Mouse (Mus musculus) retina, postnatal 7 days (tissue): ENCODE results near the gene Tnrc6b.

Experiments used
- DNase-seq: peaks from one replicate; pipeline ENCODE4 v3.0.0-alpha.2; 2012; ENCODE audit warnings: low read depth, low spot score

Tnrc6b gene

DNA sequence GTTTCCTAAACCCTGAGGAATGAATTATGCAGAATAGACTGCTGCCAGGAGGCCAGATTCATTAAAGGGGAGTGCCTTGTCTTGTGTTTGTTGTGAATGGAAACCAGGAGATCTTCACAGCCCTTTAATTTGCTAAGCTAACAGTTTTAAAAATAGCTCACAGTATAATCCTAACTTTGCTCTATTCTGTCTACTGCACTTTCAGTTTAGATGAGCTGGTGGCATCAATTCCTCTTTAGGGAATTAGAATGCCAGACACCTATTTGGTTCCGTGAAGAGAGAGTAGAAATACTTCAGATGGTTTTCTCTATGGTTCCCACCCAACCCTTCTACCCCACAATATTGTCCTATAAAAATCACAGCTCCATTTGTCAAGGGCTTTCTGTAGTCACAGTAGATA is 74.6 kb downstream of the Tnrc6b start:
- DNase-seq: no peak

DNA sequence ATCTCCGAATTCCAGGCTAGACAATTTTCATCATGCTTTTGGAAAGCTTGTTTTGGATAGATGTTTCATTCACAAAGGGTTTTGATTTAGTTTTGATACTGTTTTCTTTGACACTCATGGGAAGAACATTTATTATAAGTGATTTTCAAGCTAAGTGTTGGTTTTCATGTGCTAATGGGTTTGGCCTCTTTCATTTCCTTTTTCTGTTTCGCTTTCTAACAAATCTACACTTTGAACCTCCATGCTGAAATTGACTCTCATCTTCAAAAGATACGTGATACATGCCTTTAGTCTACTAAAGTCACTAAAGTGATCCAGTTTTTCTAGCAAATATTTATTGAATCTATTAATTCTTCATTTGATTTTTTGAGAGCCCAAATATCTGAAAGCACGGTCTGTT is 76.6 kb downstream of the Tnrc6b start:
- no peak for DNase-seq

DNA sequence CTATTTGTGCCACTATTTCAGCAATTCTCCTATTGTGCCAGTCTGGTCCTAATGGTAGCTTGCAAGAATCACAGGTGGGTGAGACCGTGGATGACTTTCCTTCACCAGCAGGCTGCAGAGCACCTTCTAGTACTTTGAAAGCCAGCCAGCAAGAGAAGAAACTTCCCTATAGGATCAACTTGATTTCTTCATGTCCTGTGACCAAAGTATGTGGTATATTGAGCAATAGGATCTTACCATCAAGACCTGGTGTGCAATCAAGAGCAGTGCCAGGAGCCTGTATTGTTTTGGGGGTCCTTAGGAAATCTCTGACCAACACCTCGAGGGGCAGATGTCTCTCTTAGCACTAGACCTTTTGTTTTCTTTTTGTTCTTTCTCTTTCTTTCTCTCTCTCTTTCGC is 81.4 kb downstream of the Tnrc6b start:
- DNase-seq: no peak

DNA sequence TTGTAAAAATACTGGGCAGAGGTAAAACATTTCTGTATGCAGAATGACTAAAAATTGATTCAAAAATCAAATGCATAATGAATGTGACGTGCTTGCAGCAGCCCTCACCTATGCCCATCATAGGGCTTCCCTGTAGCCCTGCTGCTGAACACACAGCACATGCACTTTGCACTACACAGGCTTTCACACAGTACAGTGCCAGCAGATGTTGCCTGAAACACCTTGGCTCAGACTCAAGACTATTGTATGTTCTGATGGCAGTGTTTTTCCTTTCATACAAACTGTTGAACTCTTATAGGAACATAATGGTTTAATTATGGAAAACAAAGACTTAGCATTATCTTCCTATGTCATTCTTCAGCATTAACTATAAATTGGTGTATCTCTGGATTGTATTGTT is 84.0 kb downstream of the Tnrc6b start:
- DNase-seq: no peak

DNA sequence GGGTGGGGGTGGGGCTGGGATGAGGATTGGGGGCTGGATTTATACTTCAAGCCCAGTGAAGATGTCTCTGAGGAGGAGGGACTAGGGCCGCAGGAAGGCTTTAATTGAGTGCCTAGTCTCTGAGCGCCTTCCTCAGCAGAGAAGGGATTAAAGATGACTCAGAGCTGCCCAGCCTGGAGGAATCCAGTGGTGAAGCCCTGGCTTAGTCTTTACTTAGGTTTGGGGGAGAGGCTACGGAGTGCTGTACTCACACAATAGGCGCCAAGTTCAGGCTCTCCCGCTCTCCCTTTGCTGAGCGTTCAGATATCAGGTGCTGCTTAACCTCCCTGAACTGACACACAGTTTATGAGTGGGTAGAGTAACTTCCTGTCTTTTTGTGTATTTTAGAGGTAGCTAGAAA is 86.6 kb downstream of the Tnrc6b start:
- no peak for DNase-seq

DNA sequence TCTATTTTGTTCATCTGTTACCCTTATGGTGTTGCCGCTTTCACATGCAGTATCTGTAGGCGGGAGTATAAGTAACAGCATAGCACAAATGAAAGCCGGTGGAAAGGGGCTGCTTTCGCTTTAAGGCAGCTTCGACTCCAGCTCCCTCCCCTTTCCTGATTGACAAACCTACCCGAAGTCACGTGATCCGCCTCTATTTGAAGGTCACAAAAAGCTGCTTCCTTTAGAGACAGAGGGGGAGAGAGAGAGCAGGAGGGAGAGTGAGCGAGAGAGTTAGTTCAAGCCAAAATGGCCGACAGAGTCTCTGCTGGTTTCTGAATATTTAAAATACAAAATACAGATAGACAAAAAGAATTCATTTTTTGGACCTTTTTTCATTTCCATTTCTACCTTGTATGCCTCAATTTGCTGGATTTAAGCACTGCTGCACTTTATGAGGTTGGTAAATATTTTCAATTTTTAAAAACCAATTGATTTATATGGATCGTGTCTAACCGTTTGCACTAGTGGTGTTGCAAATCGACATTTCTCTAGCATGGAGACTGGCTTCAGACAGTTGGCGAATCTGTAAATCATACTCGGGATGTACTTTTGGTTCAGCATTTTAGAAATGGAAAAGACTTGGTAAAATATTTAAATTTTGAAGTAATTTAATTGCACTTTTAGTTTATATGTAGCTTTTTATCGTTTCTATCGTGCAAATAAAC is 87.4 kb downstream of the Tnrc6b start:
- DNase-seq: peak; percentile 87

DNA sequence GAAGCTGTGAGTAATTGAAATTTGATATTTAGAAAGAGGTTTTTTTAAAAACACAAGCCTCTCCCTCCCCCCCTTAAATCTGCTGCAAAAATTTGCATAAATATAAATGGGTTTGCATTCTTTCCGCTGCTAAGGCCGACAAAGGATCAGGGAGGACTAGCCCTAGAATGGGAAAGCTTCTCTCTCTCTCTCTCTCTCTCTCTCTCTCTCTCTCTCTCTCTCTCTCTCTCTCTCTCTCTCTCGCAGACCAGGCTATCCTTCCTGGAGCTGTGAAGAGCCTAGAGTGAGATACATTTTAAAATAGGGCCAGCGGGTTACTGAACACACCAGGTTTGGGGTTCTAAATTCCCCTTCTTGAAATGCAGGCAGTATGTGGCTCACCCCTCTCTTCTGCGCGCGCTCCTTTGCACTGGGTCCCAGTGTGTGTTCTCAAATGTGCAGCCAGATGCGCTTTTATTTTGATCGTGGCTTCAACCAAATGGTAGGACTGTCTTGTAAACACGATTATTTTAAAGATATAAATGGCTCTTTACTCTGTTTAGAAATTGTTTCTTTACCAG is 88.0 kb downstream of the Tnrc6b start:
- no peak for DNase-seq

DNA sequence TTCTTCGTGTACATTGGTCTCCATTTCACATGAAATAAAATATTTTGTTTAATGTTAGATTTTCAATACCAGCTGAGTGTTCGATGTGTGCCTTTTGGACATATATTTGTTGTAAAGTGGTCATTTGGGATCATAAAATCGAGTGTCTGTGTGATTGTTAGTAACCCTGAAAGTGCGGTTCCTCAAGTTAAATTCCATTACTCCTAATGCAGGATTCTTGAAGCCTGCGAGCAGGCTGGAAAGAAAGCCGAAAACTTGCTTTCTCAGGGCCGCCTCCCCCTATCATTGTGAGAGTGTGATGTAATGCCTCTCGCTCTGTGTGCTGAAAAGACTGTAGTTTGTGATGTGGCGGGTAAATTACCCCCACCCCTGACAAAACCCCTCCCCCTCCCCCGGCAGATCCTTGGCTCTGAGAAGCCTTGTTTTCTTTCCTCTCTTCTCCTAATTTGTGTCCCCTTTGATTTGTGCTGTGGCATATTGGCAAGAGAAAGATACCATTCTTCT is 88.6 kb downstream of the Tnrc6b start:
- no peak for DNase-seq

DNA sequence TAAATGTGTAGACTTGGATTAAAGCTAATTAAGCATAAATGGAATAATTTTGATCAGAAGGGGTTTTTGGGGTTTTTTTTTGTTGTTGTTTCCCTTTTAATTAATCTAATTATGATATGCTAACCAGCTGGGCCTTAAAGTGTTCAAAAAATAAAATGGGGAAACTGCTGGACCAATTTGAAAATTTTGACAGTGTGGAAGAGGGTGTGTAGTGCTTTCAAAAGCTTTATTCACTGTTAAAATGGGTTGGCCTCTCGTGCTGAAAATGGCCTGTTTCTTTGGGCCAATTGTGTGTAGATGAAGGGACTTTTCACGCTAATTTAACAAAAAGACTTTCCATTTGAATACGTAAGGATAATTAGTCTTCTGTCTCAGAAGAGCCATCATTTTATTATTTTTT is 89.1 kb downstream of the Tnrc6b start:
- no peak for DNase-seq

DNA sequence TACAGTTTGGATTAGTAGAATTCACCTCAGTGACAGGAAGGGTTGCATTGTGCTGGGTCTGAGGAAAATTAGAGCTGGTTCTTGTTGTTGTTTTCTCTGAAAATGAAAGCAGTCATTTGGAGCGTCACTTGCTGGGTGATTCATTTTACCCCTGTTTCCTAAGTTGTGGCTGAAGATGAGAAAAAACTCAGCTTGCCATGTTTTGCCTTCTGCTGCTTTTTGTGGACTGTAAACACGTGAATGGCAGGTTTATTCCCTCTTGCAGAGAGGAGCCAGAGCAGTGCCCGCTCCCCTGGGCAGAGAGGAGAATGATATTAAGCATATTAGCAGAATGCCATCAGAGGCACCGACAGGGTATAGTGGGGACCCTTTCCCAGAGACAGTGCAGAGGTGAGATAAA is 89.7 kb downstream of the Tnrc6b start:
- DNase-seq: no peak

DNA sequence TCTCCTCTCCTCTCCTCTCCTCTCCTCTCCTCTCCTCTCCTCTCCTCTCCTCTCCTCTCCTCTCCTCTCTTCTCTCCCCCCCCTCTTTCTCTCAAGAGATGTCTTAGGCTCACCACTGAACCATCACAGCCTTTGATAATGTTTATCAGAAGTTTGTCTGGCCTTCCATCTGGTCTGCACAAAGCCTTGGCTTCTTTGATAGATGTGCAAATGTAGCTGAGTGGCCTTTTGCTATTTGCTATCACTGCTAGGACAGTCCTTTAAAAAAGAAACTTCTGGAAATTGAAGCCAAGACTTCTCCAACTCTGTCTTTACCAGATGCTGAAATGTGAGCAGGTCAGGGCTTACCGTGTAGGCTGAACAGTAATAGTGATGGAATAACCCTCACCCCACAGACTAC is 90.5 kb downstream of the Tnrc6b start:
- DNase-seq: no peak

DNA sequence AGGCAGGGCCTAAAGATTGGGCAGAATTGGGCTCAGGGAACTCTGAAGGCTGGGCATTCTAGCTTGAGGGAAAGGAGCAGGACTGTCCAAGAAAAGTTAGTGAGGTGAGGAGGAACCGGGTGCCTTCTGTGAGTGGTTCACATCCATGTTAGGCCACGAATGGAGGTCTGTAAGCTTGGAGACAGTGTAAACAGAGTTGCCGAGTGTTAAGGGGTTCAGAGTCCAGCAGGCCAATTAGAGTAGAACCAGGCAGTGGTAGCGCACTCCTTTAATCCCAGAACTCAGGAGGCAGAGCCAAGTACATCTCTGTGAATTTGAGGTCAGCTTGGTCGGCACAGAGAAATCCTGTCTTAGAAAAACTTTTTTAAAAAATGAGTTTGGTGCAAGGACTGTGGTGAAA is 96.0 kb downstream of the Tnrc6b start:
- DNase-seq: no peak

DNA sequence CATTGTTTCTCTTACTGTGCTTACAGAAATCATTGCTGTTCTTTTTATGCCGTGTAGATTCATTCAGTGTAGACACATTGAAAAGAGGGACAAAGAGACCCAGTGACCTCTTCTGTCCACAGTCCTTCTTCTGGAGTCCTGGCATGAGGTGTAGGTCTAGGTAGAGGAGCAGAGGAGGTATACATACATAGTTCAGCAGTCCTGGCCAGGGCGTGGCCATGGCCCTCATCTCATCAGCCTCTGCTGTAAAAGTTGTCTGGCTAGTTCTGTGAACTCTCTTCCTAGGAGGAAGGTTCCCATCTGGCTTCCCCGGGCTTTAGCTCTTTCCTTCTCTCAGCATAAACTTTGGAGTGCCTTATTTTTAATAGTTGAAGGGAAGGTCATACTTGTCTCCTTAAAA is 99.1 kb downstream of the Tnrc6b start:
- DNase-seq: no peak

DNA sequence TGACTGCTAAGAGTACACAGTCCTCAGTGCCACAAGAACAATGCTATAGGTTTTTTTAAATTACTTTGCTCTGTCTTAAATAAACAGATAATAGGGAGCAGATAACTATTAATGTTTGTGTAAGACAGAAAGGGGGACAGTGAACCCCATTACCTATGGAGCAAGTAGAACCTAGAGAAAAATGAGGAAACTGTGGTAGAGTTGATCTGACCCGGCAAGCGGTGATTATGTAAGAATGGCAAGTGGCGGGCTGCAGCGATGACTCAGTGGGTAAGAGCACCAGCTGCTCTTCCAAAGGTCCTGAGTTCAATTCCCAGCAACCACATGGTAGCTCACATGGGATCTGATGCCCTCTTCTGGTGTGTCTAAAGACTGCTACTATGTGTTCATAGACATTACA is 101.7 kb downstream of the Tnrc6b start:
- DNase-seq: no peak

DNA sequence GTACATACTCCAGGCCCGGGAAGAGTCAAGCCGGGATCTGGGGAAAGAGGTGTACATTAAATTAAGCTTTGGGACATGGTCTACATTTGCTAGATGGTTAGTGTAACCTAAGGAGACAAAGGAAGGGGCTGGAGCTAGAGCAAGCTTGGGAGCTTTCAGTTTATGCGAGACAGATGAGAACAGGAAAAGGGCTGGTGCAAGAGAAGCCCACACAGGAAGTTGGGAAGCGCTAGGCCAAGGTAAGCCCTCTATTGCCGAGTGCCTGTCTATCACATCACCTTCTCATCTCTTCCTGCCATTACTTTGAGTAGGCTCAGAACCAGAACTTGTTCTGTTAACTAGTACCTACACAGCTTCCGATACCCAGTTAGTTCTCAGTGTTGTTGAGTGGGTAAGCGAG is 103.7 kb downstream of the Tnrc6b start:
- no peak for DNase-seq

DNA sequence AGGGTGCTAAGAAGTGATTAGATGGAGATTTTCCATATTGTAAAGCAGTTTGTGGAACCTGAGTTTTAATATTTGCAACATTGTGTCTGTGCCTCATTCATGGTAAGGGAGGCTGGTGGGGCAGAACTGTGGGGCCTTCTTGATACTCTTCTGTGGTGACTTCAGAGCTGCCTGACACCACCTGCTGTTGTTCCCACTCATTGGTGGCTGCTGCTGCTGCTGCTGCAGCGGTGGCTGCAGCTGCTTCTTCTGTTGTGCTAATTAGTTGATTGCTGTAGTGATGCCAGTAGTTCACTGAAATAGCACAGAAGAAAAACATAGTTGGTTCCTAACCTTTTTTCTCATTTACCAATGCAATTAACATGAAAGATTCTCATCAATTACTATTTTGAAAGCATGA is 111.2 kb downstream of the Tnrc6b start:
- no peak for DNase-seq

DNA sequence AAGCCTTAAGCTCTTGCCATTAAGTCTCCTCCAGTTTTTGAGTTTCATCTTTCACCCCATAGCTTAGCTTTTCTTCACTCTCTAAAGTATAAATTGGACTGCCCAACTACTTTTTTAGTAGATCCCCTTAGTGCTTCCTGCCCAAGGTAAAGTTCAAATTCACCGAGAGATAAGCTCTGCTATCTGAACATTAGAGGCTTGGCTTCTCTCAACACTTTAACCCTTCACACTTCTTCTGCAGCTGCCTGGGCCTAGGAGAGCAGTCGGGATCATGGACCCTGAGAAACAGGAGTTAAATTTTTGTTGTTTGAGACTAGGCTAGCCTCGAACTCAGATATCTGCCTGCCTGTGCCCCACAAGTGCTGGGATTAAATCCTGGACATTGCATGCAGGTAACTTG is 120.1 kb downstream of the Tnrc6b start:
- no peak for DNase-seq

DNA sequence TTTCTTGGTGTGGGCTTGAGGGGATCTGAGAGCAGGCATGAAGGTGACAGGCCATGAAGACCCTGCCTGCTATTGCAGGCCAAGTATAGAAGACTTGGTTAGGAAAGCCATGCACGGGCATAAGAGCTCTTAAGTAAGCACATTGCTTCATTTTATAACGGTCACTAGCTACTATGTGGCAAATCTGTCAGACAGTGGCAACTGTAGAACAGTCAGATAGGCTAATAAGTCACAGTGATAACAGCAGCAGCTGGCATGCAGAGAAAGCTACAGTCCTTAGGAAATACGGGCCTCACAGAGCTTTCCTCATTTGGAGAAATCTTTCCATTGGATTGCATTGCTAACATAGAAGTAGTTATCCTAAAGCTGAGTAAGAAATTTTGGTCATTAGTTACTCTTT is 121.7 kb downstream of the Tnrc6b start:
- DNase-seq: no peak

DNA sequence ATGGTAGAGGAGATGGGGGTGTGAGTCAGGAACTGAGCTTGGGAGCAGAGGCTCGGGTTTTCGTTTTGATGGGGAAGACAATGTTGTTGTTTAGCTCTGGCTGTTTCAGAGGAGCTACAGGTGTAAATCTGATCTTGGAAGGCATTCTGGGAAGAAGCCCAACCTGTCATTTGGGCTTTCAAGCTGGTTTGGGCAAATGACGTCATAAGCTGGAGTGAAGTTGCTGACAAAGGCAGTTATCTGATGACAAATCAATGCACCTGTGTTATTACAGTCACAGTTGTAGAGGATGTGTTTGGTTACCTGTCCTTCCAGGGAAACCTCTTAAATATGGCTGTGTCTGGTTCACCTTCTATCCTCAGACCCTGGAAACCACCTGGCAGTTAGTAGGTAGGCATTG is 125.1 kb downstream of the Tnrc6b start:
- no peak for DNase-seq

DNA sequence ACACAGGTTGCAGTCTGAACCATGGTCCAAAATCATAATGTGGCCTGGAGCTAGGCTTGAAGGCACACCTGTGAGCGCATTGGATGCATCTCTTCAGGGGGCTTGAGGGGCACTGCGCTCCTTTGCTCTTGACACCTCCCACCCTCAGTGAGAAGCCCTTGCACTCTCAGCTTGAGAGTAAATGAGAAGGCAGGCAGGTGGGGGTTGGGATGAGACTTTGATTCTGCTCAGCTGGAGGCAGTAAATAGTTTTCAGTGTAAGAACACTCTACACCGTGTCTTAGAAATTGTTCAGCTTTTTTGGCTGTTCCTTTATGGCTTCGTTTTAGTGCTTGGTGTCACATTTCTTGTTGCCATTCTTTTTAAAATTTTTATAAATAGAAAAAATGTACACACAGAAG is 127.7 kb downstream of the Tnrc6b start:
- no peak for DNase-seq

DNA sequence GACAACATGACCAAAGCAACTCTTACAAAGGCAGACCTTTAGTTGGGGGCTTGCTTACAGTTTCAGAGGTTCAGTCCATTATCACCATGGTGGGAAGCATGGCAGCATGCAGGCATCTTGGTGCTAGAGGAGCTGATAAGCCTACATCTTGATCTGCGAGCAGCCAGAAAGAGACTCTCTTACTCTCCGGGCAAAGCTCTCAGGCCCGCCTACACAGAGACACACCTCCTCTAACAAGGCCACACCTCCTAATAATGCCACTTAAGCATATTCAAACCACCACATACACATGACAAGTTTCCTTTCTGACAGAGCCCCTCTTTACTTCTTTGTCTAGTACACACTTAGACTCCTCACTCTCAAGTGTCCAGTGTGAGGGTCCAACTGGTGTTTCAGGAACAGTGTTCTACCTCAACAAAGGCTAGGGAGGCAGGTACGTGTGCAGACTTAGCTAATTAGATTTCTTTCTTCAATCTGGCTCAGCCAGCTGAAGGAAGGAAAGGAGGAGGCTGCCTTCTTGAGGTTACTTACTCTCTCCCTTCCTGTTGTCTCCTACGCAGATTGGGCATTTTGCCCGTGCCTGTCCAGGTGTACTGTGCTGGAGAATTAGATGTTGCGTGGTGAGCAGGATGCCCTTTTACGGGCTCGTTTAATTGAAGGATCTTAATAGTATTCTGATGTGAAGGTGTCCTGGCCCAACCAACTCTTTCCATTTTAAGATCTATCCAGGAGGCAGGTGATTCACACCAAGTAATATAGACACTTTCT is 128.7 kb downstream of the Tnrc6b start:
- no peak for DNase-seq

DNA sequence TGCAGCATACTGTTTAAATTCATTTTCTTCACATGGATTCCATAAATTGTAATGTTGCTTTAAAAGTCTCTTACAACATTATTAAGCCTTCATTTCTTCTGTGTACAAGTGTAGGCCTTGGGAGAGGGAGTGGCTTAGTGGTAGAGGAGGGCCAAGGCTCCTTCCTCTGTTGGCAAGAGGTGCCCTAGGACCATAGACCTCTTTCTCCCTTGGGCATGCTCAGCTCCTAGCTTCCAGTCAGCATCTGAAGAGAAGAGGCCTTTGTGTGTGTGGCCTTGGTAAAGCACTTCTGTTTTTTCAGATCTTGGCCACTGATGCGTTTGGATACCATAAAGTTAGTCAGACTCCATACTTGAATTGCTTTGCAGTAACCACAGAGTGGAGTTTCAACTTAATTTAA is 133.1 kb downstream of the Tnrc6b start:
- DNase-seq: no peak

DNA sequence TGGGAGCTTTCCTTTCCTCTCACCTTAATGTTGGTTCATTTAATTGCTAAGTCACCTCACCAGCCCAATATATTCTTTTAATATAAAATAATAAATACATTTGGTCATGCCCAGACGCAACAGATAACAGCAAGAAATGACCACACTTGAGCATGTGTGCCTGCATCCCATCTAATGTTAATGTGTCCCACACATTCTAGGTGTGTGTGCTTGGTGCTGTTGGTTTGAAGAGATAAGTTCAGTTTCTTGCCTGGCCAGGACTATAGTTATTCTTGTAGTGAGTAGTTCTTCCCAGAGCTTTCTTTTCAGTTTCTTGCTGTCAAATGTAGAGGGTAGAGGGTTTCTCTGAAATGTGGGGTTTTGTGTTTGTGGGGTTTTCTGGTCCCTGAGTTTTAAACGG is 133.8 kb downstream of the Tnrc6b start:
- DNase-seq: no peak
